Mouse (Mus musculus): ENCODE results near the gene BC005624. TPM values are rescaled to one million over a fixed set of nuclear protein-coding genes. Genes with fewer than 3 reads are reported as not detected.
"Not testable (repeated sequence)": the region's sequence is repeated elsewhere in the genome, so short reads cannot be mapped to it uniquely, and the experiment has no call there.

The BC005624 gene
- total RNA-seq, 2 experiments from 2014 or later: 65.0 to 68.6 TPM

DNA sequence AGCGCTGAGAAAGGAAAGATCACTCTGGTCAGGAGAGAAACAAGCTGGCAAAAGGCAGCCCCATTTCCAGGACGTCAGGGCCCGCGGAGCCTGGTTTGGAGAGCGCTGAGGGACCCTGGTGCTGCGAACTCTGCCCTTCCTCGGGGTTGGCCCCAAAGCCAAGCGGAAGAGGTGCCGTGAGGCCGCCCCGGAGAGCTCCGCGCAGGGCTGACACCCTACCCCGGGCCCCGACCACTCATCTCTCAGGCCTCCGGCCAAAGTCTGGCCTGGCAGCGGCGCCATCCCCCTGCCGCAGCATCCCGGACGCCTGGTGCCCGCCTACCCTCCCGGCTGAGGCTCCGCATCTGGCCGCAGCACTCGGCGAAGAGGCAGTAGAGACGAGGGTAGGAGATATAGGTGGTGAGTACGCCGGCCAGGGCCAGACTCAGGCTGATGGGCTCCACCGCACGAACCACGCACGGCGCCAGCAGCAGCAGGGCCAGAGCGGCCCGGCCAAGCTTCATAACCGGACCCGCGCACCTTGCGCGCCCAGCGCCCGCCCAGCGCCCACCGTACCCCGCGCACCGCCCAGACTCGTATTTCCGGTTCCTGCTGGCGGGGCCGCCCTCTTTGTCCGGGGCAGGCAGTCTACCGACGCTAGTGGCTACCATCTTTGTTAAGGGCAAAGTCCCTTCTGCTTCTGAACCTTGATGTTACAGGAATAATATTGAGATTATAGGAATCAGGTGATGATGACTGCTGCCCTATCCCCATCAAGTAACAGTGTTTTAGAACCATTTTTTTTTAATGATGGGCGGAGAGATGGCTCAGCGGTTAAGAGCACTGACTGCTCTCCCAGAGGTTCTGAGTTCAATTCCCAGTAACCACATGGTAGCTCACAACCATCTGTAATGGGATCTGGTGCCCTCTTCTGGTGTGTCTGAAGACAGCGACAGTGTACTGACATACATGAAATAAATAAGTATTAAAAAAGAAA lies 14.4 kb downstream of the BC005624 start, which contains the start of gene Tor1a:
Gene Tor1a (minus strand): TSS at position 582 of the 976 bp plus-strand sequence.
- peak; percentile 26 for TF ChIP-seq CTCF (IDR thresholded peaks at IDR 0.05)
- intact Hi-C loops (cut with DNase I): no loop called here
- Histone ChIP-seq H3K4me3 (peak within 1 kb of the TSS; percentile 87), H3K27ac (peak within 1 kb of the TSS; percentile 81)
- DNase-seq (ENCODE audit: extremely low spot score in 1 of 2, low spot score in 2 of 2): peak; percentile 89 to 91

DNA sequence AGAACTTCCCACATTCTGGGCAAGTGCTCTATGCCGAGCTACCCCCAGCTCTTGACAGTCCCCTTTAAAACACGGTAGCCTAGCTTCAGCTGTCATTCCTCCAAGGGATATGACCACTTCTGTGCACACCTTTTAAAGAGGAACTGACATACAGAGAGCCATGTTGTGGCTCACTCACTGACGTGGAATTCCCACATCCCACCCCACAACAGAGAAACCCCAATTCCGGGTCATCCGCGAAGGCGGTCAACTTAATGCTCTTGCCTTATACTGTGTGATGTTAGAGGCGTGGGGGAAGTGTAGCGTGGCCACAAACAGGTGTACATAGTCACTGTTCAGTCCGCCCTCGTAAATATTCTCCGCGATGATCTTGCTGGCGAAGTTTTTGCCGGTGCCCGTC lies 15.2 kb downstream of the BC005624 start:
- intact Hi-C loops (cut with DNase I): no loop called here

DNA sequence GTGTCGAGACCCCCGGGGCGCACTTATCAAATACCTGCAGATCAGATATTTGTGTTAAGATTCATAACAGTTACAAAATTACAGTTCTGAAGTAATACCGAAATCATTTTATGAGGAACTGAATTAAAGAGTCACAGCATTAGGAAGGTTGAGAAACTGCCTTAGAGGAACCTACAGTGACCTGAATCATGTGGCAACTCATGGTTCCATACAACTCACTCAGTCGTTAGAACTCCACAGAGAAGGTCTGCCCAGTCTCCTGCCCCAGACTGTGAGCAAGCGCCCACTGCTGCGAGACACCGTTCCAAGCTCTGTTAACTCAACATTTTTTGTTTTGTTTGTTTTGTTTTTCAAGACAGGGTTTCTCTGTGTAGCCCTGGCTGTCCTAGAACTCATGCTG lies 16.4 kb downstream of the BC005624 start:
- Histone ChIP-seq H3K27ac (no peak overlapping the region), H3K4me3 (no peak overlapping the region)
- DNase-seq (ENCODE audit: extremely low spot score in 1 of 2, low spot score in 2 of 2): no peak
- intact Hi-C loops (cut with DNase I): no loop called here
- TF ChIP-seq CTCF (IDR thresholded peaks at IDR 0.05): no peak

More for the DNA sequence above, 15.2 kb downstream of the BC005624 start:
- no peak for DNase-seq (ENCODE audit: extremely low spot score in 1 of 2, low spot score in 2 of 2)
- no peak for TF ChIP-seq CTCF (IDR thresholded peaks at IDR 0.05)
- H3K4me3 ChIP-seq: peak overlapping the region; percentile 87
- H3K27ac ChIP-seq: peak overlapping the region; percentile 81

DNA sequence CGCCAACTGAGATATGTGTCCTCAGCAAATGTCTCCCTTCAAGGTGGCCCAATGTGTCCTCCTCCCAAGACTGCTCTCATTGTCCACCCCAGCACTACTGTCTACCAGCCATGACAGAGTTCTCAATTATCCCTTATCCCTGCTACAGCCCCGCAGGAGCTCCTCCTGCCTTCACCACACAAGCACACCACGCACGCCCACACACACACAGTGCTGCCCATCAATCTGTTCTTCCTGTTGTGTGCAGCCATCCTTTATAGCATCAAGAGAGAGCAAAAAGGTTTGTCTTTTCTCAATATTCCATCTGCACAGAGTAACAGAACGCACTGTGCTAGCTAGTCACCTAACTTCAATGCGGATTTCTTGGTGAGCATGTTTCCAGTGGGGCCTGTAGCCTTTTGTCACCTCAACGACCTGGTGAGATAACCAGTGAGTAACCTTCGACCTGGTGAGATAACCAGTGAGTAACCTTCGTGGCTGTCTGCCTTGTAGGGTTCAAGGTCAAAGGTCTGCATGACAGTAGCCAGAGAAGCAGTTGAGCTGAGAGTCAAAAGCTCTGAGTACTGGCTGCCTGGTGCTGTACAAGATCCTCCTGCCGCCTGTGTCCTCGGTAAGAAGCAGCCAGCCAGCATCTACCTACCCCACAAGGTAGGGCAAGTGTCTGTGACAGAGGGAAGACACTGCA lies 19.3 kb downstream of the BC005624 start:
- no peak for TF ChIP-seq CTCF (IDR thresholded peaks at IDR 0.05)
- Histone ChIP-seq H3K4me3 (no peak overlapping the region), H3K27ac (no peak overlapping the region)
- intact Hi-C loops (cut with DNase I): no loop called here
- DNase-seq (ENCODE audit: extremely low spot score in 1 of 2, low spot score in 2 of 2): no peak

DNA sequence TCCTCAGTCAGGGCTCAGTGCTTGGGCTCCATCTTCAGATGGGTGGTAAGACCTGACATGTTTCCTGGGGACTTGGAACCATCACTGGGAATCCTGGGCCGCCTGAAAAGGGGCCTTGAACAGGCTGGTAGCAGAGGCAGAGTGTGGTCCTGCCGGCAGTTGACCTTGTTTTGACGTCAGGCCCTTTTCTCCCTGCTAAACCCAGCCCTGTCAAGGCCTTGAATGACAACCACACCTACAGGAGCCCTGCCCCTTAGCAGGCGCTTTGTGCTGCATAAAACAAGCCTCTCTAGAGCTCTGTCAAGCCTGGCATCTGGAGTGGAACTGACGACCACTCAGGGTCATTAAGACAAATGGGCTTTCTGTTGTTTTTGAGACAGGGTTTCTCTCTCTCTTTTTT lies 22.1 kb downstream of the BC005624 start:
- H3K4me3 ChIP-seq: no peak overlapping the region
- intact Hi-C loops (cut with DNase I): no loop called here
- no peak for TF ChIP-seq CTCF (IDR thresholded peaks at IDR 0.05)
- no peak overlapping the region for H3K27ac ChIP-seq
- no peak for DNase-seq (ENCODE audit: extremely low spot score in 1 of 2, low spot score in 2 of 2)

DNA sequence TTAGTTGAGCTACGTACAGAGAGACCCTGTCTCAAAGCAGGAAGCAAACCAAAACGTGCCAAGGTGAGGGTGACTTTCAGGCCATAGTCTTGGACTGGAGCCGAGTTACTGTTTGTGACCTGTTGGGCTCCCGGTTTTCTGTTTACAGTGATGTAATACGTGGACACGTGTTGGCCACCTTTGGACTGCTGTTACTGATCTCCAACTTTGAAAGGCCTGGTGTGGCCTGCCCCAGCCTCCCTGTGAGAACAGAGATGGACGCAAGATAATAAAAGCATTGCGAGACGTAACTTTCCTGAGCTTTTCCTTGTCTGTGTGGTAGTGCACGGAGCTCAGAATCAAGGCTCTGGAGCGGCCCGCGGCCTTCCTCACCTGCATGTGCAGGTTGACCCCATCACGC lies 23.3 kb downstream of the BC005624 start:
- Histone ChIP-seq H3K27ac (no peak overlapping the region), H3K4me3 (no peak overlapping the region)
- no peak for DNase-seq (ENCODE audit: extremely low spot score in 1 of 2, low spot score in 2 of 2)
- TF ChIP-seq CTCF (IDR thresholded peaks at IDR 0.05): no peak
- intact Hi-C loops (cut with DNase I): no loop called here

DNA sequence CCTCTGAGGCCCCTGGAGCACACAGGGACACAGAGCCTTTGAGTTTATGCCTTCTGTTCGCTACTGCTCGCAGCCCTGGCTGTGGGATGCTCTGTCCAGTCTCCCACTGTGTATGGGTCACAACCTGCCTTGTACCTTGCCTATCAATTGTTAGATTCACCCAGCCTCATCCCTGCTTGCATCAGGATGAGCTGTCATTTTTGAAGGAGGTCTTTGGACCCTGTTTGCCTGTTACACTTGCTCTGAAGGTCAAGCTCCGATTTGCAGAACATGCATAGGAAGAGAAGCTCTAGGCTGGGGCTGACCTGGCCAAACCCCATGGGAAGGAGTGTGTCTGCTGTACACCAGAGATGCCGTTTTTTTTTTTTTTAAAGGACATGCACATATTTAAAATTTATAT lies 24.5 kb downstream of the BC005624 start:
- Histone ChIP-seq H3K4me3 (no peak overlapping the region), H3K27ac (no peak overlapping the region)
- TF ChIP-seq CTCF (IDR thresholded peaks at IDR 0.05): no peak
- DNase-seq (ENCODE audit: extremely low spot score in 1 of 2, low spot score in 2 of 2): no peak
- intact Hi-C loops (cut with DNase I): no loop called here

DNA sequence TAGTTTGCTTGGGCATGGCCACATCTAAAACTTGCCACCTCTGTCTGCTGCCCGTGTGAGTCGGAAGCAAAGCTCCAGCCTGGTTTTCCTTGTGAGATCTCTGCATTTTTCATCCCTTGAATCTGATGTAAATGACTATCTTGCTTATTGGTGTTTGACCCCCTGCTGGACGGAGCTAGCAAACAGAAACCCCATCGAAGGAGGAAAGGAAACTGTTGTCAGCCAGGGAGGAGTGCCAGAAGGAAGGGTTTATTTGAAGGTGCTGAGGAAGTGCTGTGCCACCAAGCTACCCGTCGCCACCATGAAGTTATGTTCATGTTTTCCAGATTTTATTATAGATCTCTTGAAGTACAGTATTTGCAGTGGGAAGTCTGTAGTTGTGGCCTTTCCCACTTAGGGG lies 27.2 kb downstream of the BC005624 start:
- DNase-seq (ENCODE audit: extremely low spot score in 1 of 2, low spot score in 2 of 2): no peak
- H3K27ac ChIP-seq: no peak overlapping the region
- intact Hi-C loops (cut with DNase I): no loop called here
- TF ChIP-seq CTCF (IDR thresholded peaks at IDR 0.05): no peak
- H3K4me3 ChIP-seq: no peak overlapping the region

DNA sequence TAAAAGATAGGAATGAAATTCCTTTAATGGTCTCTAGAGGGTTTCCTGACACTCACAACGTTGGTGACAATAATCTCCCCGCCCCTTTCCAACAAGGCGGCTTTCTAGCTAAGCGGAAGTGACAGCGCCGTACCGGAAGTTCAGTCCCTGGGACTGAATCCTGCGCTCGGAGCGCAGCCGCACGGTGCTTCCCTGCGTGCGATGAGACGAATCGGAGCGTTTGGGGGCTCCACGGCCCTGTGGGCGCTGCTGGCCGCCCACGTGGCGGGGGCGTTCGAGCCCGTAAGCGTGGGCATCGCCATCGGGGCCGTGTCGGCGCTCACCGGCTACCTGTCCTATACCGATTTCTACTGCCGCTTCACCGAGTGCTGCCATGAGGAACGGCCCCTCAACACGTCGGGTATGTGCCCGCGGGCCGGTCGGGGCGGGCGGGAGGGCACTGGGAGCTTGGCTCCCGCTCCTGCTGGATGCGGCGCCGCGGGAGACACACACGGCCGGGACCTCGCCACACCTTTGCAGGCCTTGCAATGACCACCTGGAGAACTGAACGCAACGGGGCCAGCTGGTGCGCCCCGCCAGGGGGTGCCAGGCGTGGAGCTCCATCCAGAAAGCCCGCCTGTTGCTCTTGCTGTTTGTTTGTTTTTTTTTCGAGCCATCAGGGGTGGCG lies 29.0 kb downstream of the BC005624 start, which contains the start of gene Tor1b:
Gene Tor1b (plus strand): TSS at position 136 of the 667 bp plus-strand sequence.
- peak within 1 kb of the TSS; percentile 95 for H3K4me3 ChIP-seq
- DNase-seq (ENCODE audit: extremely low spot score in 1 of 2, low spot score in 2 of 2): peak; percentile 85 to 86
- intact Hi-C loops (cut with DNase I): no loop called here
- peak within 1 kb of the TSS; percentile 92 for H3K27ac ChIP-seq
- peak; percentile 29 for TF ChIP-seq CTCF (IDR thresholded peaks at IDR 0.05)

DNA sequence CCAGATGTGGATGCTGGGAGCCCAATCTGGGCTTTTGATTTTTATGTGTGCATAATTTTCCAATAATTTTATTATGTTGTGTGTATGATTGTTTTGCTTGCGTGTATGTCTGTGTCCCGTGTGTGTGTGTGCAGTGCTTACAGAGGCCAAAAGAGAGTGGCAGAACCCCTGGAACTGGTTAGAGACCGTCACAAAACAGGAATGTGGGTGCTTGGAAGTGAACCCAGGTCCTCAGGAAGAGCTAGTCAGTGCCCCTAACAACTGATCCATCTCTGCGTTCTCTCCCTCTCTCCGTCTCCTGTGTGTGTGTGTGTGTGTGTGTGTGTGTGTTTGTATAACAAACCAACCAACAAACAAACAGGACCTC lies 29.6 kb downstream of the BC005624 start:
- TF ChIP-seq CTCF (IDR thresholded peaks at IDR 0.05): no peak
- H3K27ac ChIP-seq: no peak overlapping the region; the same call in 1 of the 2 replicates
- DNase-seq (ENCODE audit: extremely low spot score in 1 of 2, low spot score in 2 of 2): no peak
- intact Hi-C loops (cut with DNase I): no loop called here
- H3K4me3 ChIP-seq: peak overlapping the region; percentile 95

DNA sequence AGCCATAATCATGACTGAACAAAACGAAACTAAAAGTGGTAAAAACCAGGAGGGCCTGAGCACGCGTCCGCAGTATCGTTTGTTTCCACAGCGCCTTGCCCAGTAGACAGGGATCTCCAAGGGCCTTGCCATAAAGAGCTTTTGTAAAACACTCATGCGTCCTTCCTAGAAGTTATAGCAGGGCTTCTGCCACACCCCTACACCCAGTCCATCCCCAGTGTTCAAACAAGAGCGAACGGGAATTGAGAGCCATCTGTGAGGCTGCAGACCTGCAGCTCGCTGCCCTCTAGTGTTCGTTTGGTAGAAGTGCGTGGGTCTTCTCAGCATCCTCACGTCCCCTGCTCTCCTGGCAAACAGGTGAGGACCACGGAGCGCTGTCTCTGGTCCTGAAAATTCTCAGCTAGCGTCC lies 39.4 kb downstream of the BC005624 start:
- intact Hi-C loops (cut with DNase I): no loop called here
- H3K4me3 ChIP-seq: peak overlapping the region; percentile 53
- no peak overlapping the region for H3K27ac ChIP-seq
- peak; percentile 40 to 58 for DNase-seq (ENCODE audit: extremely low spot score in 1 of 2, low spot score in 2 of 2)
- peak; percentile 91 for TF ChIP-seq CTCF (IDR thresholded peaks at IDR 0.05)

DNA sequence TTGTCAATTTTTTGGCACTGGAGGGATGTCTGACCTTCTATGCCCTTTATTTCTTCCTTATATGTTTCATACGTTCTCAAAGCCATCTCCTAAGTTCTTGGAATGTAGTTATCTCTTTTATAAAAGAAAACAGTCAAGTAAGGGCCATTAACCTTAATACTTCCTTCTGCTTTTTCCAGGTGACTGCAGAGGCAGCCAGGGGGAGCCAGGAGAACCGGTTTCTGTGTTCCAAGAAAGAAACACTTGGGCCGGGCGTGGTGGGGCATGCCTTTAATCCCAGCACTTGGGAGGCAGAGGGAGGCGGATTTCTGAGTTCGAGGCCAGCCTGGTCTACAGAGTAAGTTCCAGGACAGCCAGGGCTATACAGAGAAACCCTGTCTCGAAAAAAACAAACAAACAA lies 39.9 kb downstream of the BC005624 start:
- DNase-seq (ENCODE audit: extremely low spot score in 1 of 2, low spot score in 2 of 2); H3K27ac ChIP-seq; intact Hi-C loops (cut with DNase I): not testable (repeated sequence)
- H3K4me3 ChIP-seq: peak overlapping the region; percentile 53; the same call in 1 of the 2 replicates

All from left cerebral cortex, adult 2 months (tissue).